Mouse (Mus musculus) heart, postnatal 10 days (tissue): ENCODE results near the gene Efna3. TPM values are rescaled to one million over a fixed set of nuclear protein-coding genes. Genes with fewer than 3 reads are reported as not detected.

Source experiments
- DNase-seq, 2 experiments: peaks; one replicate each; pipeline ENCODE4 v3.0.0; 2021
- intact Hi-C: fragments of 180-260 bp; cut with DNase I; formaldehyde crosslinking; loops from one replicate; pipeline ENCODE4 v1.15.1; 2025
- total RNA-seq, 2 experiments: library from RNA; stranded (reverse); gene quantifications; 2 replicates each; pipeline ENCODE4 v1.2.3; 2021

The Efna3 gene
- total RNA-seq, 2 experiments from 2014 or later = 0.17 TPM; not detected in 1

DNA sequence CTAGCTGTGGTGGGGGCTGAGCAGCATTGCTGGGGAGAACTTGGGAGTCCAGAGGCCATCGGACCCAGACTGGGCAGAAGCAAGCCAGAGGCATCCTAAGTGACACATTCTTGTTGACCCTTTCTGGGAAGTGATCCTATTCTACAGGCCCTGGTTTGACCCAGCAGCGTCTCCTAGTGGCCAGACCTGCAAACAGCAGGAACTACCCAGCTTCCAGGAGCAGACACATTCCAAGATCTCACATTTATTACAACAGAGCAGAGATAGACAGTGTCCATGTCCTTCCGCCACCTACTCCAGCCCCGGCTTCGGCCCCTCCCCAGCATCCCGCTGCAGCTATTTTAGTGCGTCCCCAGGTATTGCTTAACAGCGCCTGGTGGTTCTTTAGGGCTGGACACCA is 16.7 kb upstream of the Efna3 start:
- intact Hi-C loops = no loop called here

DNA sequence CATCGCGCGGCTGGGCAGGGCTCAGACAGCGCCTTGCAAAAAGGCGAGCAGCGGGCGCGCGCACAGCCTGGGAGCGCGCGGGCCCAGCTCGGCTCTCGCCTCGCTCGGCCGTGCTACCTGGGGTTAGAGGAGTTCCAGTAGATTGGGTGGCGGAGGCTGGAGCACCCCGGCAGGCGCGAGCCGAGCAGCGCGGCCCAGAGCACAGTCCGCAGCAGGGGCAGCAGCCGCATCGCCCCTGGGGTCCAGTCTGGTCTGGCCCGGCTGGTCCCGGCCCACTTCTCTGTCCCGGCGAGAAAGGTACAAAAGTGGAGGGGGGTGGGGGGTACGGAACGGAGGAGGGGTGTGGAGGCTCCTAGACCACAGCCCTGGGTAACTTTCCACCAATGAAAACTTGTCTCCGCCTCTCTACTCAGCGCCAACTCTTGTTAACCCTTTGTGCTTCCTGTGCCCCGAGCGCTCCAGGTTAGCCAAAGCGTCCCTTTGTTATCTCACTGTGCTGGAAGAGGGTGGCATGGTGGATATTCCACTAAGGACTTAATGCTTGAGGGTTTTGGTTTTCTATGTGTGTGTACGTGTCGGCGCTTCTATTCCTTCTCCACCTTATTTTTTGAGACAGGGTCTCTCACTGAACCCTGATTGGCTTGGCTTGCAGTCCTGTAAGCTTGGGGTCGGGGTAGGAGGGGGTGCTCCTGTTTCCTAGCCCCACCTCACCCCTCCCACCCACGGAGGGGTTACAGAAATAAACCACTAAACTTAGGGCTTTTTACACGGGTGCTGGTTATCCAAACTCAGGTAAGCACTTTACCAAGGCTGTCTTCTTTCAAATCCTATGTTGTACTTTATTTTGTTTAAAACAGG is 15.2 kb upstream of the Efna3 start, which contains the start of gene Efna4:
Efna4 (minus strand) TSS at position 308 of the 858 bp plus-strand sequence.
- peak; percentile 65 to 74 for DNase-seq
- intact Hi-C loops = loop anchor here (2.0 kb wide), 1 partner anchor 21 kb away; no protein-coding TSS in a partner anchor

More for the DNA sequence above, 16.7 kb upstream of the Efna3 start:
- peak; percentile 71 to 82 for DNase-seq

DNA sequence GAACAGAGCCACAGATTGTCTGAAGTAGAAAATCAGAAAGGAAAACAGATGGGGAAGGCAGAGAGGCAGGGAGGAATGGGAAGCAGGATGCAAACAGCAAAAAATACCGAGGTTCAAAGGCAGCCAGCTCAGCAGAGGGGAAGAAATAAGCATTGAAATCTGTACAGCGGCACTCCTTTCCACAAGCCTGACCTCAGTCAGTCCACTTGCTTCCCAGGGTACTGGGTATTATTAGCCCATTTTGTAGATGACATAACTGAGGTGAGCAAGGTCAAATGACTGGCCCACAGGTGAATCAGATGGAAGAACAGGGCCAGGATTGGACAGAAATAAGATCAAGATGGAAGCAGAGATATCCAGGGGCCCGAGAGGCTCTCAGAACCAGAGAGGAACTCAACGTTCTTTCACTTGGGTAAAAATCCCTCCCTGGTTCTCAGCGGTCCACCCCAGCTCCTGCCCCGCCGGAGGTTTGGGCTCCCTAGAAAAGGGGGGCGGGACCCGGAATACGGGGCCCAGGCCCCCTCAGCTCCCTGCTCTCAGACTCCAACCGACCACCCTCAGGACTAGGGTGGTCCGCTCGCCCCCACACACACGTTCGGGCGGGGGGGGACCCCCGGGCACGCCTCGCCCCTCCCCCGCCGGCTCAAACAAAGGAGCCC is 14.4 kb upstream of the Efna3 start:
- no peak for DNase-seq
- intact Hi-C loops = loop anchor here (2.0 kb wide), 1 partner anchor 20 kb away; no protein-coding TSS in a partner anchor

DNA sequence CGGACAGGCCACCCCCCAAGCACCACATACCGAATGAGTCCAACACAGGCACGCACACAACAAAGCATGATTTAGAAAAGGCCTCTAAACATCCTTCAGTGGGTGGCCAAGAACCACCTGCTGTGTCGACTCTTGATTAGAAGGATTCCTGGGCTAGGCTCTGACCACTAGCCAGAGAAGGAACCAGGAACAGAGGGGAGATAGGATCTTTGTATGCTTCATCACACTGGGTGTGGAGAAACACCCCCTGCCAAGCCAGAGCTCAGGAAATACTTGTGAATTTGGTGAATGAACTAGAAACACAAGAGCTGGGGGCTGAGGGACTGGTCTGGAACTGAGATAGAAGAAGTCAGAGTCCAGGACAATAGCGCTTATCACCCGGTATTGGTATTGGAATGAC is 13.8 kb upstream of the Efna3 start:
- intact Hi-C loops = loop anchor here (2.0 kb wide), 1 partner anchor 20 kb away; no protein-coding TSS in a partner anchor
- no peak for DNase-seq

DNA sequence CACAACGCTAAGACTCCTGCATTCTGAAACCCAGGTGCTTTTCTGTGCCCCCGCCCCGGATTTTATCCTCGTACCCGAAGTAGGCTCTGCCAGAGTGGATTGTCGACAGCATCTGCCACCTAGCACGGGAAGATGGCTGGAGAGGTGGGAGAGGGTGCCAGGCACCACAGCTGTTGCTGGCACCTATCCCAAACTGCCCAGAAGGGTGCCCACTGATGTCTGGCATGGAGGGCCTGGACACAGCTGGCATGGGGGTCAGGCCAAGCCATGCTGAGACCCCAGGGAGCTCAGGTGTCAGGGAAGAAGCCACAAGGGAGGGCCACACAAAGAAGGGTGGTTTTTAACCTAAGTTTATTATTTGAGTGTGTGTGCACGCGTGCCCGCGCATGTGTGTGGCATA is 10.3 kb upstream of the Efna3 start:
- DNase-seq = no peak
- intact Hi-C loops = no loop called here

DNA sequence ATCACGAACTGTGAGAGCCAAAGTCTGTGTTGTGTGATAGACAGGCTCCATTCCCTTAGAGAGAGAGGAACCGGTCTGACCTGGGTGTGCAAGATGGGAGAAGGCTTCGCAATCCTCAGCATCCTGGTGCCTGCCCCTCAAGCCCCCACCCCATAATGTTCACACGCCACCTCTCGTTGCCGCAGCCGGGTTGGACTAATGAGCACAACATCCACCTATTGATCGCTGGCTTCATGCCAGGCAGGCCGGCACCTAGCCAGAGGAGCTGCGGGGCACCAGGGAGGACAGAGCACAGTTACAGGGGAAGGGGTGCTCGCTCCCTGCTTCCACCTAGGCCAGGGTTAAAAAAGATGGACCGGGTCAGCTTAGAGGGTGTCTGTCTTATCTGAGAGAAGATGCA is 9.7 kb upstream of the Efna3 start:
- intact Hi-C loops = no loop called here
- DNase-seq = no peak

DNA sequence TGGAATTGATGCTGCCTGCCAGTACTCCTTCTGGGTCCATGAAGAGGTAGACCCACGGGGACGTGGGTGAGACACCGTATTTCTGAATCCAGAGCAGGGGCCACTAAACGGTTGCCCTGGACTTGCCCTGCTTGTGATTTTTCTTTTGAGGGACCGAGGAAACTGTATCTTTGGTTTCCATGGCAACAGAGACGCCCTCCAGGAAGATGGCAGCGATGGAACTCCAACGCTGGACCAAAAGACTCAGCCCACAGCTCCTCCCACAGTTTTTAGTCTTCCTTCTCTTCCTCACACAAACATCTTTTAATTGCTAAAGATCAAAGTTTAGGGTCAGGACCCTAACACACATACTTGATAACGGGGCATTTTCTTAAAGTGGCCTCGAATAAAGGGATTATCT is 9.2 kb upstream of the Efna3 start:
- DNase-seq = no peak
- intact Hi-C loops = no loop called here

DNA sequence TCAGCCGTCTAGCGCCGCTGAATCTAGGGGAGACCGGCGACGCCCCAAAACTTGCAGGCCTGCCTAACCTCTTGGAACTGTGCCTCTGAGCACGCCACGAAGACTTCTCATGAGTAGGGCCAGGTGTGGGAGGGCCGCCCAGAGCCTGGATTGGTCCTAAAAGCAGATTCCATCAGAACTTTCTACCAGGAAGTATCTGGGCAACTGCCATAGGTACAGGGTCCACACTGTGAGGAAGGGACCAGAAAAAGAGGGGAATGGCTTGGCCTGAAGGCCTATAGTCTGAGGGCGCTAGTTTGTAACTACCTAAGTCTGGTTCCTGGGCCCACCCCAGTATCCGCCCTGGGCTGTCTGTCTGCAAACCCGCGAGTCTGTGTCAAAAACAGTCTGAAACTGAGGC is 8.8 kb upstream of the Efna3 start:
- intact Hi-C loops = no loop called here
- DNase-seq = no peak

DNA sequence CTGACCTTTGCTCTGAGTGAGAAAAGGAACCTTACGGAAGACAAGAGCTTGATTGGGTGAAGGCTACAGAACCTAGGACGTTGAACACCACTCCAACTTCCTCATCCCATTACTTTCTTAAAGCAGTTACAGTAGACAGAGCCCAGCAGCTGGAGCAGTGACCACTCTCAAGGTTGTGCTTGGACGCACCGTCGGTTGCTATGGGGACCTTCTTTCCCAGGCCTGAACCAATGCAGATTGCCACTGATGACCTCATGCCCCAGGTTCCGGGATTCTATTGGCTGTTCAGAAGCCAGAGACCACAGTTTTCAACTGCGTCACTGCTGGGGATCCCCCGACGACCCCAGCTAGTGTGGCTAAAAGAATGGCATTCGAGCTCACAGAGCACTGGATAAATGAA is 8.2 kb upstream of the Efna3 start:
- intact Hi-C loops = no loop called here
- no peak for DNase-seq

DNA sequence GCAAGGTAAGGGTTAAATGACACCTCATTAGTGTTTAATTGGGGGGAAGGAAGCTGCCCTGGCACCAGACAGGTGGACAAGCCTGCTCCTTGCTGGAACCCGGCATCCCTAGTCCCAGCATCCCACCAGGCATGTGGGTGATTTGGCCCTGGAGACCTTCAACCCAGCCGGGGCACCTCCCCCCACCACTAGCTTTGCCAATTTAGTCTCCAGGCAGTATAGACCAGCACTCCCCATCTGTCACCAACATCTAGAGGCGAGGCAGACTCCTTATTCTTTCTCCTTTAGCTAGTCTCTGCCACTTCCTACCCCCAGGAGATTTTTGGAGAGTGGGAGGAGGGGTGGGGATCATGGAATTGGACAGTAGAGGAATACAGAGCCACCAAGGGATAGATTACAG is 7.6 kb upstream of the Efna3 start:
- intact Hi-C loops = no loop called here
- DNase-seq = no peak

DNA sequence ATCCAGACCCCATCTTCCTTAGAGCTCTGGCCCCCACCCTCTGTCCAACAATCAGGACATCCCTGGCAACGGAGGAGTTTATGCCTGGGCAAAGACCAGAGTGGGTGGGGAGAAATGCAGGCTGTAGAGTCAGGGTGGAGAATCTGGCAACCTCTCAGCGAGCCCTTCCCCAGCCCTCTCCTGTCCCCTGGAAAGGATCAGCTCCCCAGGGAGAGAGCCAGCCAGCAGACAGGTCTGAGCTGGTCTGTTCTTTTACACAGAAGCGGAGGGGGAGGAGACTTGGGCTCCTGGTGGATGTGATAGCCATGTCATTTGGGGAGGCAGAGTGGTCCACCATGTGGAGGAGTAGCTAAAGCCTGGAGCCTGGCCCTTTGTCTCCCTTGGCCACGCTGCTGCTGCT is 5.9 kb upstream of the Efna3 start:
- no peak for DNase-seq
- intact Hi-C loops = no loop called here

DNA sequence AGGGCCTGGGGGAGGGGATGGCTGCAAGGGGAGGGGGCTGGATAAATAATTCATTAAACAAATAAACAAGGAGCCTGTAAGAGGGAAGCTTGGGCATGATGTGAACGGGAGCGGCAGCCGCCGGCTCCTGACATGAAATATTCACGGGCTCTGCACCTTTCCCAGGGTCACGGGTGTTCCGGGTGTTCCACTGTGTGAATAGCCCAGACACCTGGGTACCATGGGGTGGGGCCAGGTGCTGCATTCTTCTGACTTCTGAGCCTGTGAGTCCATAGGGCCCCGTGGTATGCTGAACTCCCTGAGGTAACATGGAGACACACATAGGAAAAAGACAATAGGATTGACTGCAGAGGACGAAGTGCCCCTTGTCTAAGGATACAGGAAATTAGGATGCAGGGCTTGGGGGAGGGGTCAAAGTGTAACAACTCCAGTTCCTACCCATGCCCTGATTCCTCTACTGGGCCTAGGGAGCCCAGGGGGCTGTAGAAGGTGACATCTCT is 4.7 kb upstream of the Efna3 start:
- intact Hi-C loops = no loop called here
- DNase-seq = no peak

DNA sequence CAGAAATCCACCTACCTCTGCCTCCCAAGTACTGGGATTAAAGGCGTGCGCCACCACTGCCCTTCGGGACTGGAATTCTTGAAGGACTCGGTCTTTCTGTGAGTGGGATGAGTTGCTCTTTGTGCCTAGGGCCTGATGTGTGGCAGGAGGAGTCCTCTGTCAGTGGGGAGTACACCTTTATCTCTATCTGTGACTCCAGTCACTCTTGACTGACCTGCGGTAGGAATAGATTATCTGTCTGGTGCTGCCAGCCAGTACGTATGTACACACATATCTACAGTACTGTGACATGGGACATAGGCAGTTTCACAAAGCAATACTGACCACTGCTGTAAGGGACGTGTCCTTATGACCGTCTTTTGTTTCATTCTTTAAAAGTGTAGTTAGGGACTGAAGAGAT is 3.1 kb upstream of the Efna3 start:
- DNase-seq = no peak
- intact Hi-C loops = no loop called here

DNA sequence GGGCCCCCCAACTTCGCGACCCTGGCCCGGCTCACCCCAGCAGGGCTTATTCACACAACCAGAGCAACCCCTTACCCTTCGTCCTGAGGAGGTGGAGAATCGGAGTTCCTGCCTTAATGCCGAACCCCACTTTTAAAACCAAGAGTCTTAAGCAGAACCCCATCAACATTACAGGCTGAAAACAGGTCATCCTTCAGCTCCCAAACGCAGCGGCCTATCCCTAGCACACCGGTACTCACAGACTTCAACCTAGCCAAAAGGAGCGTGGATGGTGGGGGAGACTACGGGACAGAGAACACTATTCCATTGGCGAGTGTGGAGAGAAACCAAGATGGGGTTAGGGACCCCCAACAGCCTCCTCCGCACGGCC is 649 bp downstream of the Efna3 start:
- intact Hi-C loops = no loop called here

DNA sequence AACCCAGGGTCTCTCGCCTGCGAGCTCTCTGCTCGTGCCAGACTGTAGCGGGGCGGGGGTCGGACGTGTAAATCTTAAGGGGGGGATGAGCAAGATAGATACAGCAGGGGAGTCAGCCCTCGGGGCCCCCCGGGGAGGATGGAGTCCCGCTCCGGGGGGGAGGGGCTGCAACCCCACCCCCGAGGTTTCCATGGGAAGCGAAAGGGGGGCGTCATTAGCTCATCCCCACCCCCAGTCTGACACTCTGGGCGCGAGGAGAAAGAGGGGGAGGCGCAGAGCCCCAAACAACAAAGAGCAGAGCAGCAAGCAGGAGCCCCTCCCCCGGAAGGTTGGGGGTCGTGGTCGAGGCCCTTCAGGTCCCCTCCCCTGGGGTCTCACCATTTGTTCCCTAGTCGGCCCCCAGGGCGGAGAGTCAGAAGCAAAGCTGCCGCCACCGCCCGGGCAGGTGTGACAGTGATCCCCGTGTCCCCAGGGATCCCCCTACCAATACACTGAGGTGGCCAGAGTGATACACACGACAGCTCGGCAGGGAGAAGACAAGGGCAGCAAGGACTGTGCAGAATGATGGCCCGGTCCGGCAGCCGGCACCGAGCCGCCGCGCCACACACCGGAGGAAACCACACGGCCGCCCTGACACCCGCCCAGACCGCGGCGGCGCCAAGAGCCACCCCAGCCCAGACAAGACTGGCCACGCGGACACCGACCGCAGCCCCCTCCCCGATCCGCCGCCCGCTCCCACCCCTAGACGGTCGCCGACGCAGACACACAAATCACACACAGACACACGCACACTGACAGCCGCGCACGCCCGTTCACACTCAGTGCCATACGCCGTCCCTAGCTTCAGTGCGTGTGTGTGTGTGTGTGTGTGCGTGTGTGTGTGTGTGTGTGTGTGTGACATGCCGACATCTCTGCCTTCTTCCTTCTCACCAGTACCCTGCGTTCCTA is 1.3 kb downstream of the Efna3 start:
- no peak for DNase-seq

More for the DNA sequence above, 649 bp downstream of the Efna3 start:
- DNase-seq = no peak

DNA sequence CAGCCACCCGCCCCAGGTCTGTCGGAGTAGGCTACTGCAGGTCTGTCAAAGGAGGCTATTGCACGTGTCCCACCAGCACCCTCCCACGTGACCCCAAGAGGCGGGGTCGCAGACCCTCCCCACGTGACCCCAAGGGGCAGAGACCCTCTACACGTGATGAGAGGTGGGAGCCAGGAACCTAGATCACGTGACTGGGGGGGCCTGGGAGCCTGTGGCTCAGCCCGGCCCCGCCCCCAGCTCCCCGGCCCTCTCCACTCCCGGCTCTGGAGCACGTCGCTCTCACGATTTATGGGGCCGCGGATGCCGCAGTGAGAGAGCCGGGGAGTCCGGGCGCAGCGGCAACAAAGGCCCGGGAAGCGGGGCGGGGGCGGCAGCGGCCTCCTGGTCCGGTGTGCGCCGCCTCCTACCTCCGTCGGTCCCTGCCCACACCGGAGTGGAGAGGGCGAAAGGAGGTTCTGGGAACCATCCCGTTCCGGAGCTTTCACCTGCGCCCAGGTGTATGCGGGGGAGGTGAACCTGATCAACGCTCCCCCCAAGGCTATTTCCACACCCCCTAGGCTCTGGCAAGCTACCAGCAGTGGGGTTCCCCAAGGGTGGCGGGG is 2.1 kb downstream of the Efna3 start:
- DNase-seq = no peak
- intact Hi-C loops = no loop called here

More for the DNA sequence above, 1.3 kb downstream of the Efna3 start:
- intact Hi-C loops = no loop called here

DNA sequence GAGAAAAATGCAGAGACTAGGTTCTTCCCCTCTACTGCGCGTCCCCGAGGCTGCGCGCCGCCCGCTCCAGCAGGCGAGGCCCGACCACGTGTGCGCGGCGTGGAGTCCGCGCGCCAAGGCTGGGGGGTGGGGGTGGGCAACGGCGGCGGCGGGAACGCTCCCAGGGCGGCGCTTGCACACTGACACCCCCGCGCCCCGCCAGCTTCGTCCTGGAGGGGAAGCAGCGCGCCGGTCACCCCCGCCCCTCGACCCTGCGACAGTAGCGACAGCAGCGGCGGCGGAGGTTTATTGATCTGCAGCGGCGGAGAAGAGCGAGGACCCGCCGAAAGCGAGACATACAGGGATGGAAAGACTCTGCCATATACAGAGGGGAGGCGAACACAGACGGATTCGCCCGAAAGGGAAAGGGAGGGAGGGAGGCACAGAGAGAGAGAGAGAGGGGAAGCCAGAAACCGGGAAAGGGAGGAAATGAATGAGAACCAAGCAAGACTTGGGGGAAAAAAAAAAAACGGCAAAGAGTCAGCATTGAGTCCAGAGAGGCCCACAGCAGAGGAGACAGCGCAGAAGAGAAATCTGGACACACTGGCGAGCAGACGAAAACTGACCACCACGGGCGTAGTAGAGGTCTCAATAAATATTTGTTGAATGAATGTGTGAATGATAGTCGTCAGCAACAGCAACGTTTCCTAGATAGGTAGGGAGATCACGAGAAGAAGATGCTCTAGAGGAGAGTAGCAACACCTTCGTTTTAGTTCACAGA is 3.0 kb downstream of the Efna3 start:
- no peak for DNase-seq
- intact Hi-C loops = no loop called here

DNA sequence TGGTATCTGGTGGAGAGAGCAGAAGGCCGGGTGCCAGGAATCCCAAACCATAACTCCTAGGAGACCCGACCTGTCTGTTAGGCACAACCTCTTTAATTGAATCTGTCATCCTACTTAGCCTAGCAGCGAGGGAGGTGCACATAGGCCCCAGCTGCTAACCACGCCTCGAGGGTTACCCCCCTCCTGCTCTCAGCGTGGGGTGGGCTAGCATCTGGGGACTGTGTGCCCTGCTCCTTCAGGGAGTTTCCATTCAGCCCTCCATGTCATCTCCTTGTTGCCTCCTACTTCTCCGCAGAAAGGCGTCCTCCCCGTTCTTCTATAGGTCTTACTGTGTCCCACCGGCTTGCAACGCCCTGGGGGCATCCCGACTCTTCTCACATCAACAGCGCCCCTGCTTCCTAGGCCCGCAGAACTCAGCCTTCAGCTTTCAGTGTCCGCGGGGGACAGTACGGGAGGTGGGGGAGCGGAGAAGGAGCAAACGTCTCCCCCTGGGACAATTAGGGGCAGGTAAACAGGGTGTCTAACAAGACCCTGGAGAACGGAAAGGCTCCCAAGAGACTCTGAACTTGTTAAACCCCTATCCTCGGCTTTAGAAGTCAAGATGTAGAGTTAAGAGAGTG is 3.7 kb downstream of the Efna3 start:
- intact Hi-C loops = no loop called here
- DNase-seq = no peak

DNA sequence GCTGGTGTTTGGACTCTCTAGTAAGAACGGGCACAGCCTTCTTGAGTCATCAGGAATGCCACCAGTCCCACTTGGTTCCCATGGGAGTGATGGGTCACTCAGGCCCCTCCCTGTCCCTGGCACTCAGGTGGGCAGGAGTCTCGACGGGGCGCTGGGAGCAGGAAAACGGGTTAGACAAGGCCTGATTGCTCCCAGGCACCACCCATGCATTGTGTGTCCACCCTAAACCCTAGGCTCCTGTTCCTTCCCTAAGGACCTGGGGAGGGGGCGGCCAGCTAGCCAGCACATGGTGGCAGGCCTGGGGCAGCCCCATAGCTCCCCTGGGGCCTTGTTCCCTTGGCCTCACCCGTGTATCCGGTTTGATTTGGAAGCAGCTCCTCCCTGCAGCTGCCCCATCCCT is 4.4 kb downstream of the Efna3 start:
- intact Hi-C loops = no loop called here
- DNase-seq = no peak
